Mouse (Mus musculus) gastrocnemius, postnatal 14 days (tissue): ENCODE measurements around the gene Irx4. TPM values are rescaled to one million over a fixed set of nuclear protein-coding genes. Genes with fewer than 3 reads are reported as not detected.

Experiments used
- DNase-seq: peaks from one replicate; pipeline ENCODE4 v3.0.0; 2021; ENCODE audit warnings: mixed read lengths
- intact Hi-C: fragments of 180-260 bp; cut with DNase I; formaldehyde crosslinking; loops from one replicate; pipeline ENCODE4 v1.15.1; 2025; ENCODE audit warnings: low total_unique reads
- total RNA-seq, 2 experiments: library from RNA; stranded (reverse); gene quantifications; 2 replicates each; pipeline ENCODE4 v1.2.3; 2021

Gene Irx4
- total RNA-seq, 2 experiments from 2014 or later: not detected

- intact Hi-C loops: no loop called here
- peak; percentile 36 for DNase-seq
These were observed 50.1 kb downstream of the Irx4 start for GRCm38 (mm10) chr13:73310183-73310929.

Other genes with a start within 250 kb of the Irx4 start
- gene Mrpl36, start 68.0 kb downstream of the Irx4 start, total RNA-seq: 10 to 100 TPM; 36.1 to 43.7 TPM
- 100 to 1,000 TPM; 326 to 373 TPM for gene Ndufs6, start 68.1 kb downstream of the Irx4 start, total RNA-seq
- 1 to 10 TPM; 6.0 to 7.5 TPM for gene Lpcat1, start 206.7 kb downstream of the Irx4 start, total RNA-seq